Mouse (Mus musculus) Patski (cell line): ENCODE measurements at regions not wholly inside any gene's neighbourhood (a gene's known extent, or its start where the extent isn't known, plus 50 kb on each side); places are given as distances from the start of the nearest gene placed in this dataset.

ENCODE experiments used
- ATAC-seq: fragments of 100-300 bp; one replicate; pipeline ENCODE4 v1.8.0; 2021
- CTCF ChIA-PET: fragments of 350-600 bp; sonication (Branson Sonifier 250); formaldehyde crosslinking; loops from one replicate; lab custom pipeline; 2022; ENCODE audit warnings: inconsistent platforms; lab: Charles Lee
- POLR2A ChIA-PET: fragments of 350-600 bp; sonication (Branson Sonifier 250); formaldehyde crosslinking; loops from one replicate; lab custom pipeline; 2022; ENCODE audit warnings: antibody characterized with exemption, inconsistent platforms; lab: Charles Lee
- DNase-seq: peaks from one replicate; pipeline ENCODE4 v3.0.0-alpha.2; 2011; ENCODE audit warnings: low read depth, low spot score
- H3K27me3 ChIP-seq: fragments of 371-371 bp; one replicate; pipeline ENCODE4 v1.5.1; 2021
- CTCF ChIP-seq: fragments of 100-300 bp; IDR thresholded peaks from one replicate; pipeline ENCODE4 v1.5.1; 2021
- in situ Hi-C: fragments of 300-500 bp; cut with MboI; formaldehyde crosslinking; loops from 3 replicates; pipeline ENCODE4 v1.11.1; 2018; ENCODE audit warnings: low pct_unique_long_range_greater_than_20kb, mixed read lengths

DNA sequence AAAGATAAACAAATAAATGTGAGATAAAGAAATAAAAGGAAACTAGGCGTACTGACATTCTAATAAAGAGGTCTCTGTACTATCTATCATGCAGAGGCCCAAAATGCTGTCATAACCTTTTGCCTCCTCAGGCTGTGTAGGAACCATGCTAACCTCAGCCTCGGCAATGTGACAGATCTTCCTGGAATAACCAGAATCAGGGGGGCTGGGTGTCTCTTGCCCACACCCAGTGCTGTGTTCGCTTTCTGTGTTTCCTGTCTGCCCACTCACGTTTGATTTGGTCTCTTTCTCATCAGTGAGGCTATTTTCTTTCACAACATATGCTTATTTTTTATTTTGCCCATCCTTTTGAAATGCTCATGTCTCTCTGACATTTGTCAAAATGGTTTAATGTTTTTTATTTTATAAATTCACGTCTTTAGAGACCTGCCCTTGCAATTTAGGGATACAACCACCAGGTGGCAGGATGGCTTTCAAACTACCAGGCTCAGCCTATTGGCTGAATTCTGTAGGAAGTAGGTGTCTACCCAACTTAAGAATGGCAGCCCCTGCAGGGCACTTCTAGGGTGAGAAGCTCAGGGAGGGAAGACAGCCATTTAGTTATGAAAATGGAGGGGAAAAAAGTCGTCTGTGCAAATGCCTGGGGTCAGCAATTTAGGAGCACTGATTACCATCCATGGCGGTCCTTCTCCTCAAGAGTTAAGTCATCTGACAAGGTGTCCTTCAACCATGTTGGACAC, 550.8 kb downstream of the Rnf144a start:
- in situ Hi-C loops, result loop anchor here (5.0 kb wide), 1 partner anchor 772 kb away; no protein-coding TSS in a partner anchor
- DNase-seq, result no peak
- TF ChIP-seq CTCF, result peak; percentile 57
- ChIA-PET CTCF (no interaction called here), POLR2A (no interaction called here)
- H3K27me3 ChIP-seq, result no peaks in the 10 kb centered on the region
- ATAC-seq, result no peak

DNA sequence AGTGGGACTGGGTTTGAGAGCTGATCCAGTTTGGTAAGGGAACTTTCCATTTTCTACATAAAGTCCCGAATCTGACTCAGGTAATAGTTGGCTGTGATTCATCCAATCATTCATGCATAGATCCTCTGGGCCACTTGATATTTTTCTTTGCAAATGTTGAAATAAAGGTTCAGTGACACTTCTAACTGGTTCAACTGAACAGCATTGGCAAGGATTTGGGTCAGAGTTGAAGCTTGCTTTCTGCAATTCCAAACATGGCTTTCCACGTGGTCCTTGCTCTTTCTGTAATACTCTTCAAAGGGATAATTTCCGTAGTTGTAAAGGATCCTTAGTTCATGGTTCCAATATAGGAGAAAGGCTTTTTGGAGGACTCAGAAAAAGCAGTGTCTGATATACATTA, 554.0 kb downstream of the Rnf144a start:
- in situ Hi-C loops, result loop anchor here (5.0 kb wide), 1 partner anchor 769 kb away; no protein-coding TSS in a partner anchor
- TF ChIP-seq CTCF, result no peak
- POLR2A ChIA-PET, result no interaction called here
- no peaks in the 10 kb centered on the region for H3K27me3 ChIP-seq
- DNase-seq, result peak; percentile 54
- ATAC-seq, result peak; percentile 51
- CTCF ChIA-PET, result no interaction called here

DNA sequence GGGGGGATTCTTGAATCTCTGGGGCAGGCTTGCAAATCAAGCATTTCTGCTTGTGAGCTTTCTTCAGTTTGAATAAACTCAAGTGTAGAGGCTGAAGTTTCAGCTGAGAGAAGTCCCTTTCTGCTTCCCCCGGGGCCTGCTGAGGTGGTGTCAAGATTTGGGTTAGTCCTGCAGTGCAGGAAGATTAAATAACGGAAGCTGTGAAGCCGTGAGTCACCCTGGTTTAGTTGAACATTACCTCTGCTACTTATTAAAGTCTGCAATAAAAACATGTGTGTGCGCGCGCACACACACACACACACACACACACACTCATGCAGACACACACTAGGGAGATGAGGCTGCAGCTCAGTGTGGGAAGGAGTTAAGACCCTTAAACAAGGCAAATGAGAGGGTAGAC, 556.7 kb downstream of the Rnf144a start:
- in situ Hi-C loops, result no loop called here
- no peaks in the 10 kb centered on the region for H3K27me3 ChIP-seq
- ATAC-seq, result peak; percentile 78
- peak; percentile 63 for DNase-seq
- CTCF ChIA-PET, result no interaction called here
- TF ChIP-seq CTCF, result no peak
- POLR2A ChIA-PET, result interaction anchor here (0.6 kb wide), 1 partner anchor 767 kb away, joined by 3 read pairs; no protein-coding TSS in a partner anchor

DNA sequence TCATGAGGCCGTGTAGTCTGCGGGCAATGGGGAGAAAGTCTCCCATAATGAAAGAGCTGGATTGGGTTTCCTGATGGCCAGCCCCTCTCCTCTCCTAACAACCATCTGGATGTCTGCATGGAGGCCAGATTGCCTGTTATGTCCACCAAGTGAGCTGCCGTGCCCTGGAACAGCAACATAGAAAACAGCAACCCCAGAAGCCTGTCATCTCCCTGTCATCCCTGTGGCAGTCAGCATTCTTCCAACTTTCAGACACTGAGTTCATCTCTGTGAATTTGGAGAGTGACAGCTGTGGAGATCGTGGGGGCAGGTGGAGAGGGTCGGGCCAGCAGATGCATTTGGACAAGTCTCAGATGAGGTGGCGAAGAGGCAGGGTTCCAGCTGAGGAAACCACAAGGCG, 585.0 kb downstream of the Rnf144a start:
- no peak for DNase-seq
- no peak for TF ChIP-seq CTCF
- peaks cover 8% of the 10 kb centered on the region for H3K27me3 ChIP-seq
- ATAC-seq, result no peak
- ChIA-PET POLR2A (no interaction called here), CTCF (no interaction called here)
- in situ Hi-C loops, result no loop called here

DNA sequence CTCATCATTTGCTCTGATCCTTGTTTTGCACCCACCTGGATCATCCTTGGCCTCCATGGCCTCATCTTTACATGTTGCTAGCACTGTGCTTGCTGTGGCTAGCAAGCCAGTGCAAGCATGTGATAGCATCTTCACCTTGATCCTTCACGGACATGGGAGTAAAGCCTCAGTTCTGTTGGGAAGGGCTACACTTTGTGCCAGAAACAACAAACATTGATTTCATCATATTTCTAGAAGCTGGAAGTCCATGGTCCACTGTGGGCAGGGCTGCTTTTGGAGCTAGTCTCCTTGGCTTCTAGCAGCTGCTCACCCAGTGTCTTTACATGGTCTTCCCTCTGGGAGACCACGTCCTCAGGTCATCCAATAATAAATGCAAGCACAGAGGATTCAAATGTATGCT, 587.1 kb downstream of the Rnf144a start:
- no peak for ATAC-seq
- ChIA-PET CTCF (interaction anchor here (1.6 kb wide), 1 partner anchor 9 kb away, joined by 5 read pairs; no protein-coding TSS in a partner anchor), POLR2A (no interaction called here)
- no peak for TF ChIP-seq CTCF
- H3K27me3 ChIP-seq, result peaks cover 8% of the 10 kb centered on the region
- in situ Hi-C loops, result no loop called here
- no peak for DNase-seq

DNA sequence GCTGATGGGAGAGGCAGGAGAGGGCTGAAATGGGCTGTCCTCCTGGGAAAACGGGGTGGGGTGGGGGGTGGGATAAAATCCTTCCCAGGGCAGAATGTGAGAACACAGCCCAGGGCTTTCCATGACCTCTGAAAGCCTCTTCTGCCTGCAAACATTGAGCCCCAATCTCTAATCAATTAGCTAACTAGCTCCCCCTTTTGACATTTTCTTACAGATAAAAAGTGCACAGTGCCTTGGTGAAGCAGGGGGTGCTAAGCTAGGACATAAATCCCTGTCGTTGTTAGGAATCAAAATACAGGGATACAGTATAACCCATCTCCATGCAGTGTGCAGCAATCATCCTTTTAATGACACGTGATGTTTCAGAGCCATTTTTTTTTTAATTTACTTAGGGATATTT, 588.1 kb downstream of the Rnf144a start:
- peaks cover 8% of the 10 kb centered on the region for H3K27me3 ChIP-seq
- ChIA-PET POLR2A (no interaction called here), CTCF (no interaction called here)
- in situ Hi-C loops, result no loop called here
- ATAC-seq (no peak), DNase-seq (no peak)
- TF ChIP-seq CTCF, result no peak

DNA sequence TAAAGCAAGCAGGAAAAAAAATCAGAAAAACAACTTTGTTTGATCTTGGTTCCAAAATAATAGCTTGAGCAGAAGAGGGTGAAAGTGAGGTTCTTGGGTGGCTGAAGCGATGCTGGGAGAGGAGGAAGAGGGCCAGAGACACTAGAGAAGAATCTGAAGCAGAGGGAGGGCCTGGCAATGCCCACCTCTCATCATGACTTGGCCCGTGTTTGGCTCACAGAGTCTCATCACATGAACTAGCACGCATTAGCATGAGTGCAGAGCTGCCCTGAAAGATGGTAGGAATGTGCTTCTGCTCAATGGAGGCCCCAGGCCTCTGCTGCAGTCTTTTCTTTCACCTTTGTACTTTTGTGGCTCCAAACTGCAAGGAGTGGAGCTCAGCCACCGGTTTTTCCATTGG, 588.6 kb downstream of the Rnf144a start:
- CTCF ChIA-PET, result no interaction called here
- H3K27me3 ChIP-seq, result peaks cover 6% of the 10 kb centered on the region
- in situ Hi-C loops, result no loop called here
- ATAC-seq, result no peak
- DNase-seq, result no peak
- TF ChIP-seq CTCF, result no peak
- POLR2A ChIA-PET, result no interaction called here

DNA sequence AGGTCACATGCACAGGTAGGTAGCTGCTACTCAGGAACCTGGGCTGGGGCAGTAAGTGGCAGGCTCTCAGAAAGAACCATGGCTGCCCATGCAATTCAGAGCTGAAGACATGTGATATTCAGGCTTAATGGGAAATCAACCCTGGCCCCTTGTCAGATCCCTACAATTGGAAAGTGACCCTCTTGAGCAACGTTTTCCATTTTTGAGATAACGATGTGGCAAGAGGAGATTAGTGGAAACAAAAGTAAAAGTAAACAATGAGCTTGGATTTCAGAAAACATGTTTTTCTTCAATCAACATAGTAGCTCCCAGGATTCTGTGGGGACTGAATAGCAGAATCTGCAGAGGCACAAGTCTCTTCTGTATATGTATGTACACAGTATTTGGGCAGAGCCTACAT, 598.8 kb downstream of the Rnf144a start:
- ATAC-seq, result no peak
- POLR2A ChIA-PET, result no interaction called here
- no peak for DNase-seq
- H3K27me3 ChIP-seq, result peaks cover 3% of the 10 kb centered on the region
- TF ChIP-seq CTCF, result no peak
- in situ Hi-C loops, result no loop called here
- CTCF ChIA-PET, result no interaction called here

DNA sequence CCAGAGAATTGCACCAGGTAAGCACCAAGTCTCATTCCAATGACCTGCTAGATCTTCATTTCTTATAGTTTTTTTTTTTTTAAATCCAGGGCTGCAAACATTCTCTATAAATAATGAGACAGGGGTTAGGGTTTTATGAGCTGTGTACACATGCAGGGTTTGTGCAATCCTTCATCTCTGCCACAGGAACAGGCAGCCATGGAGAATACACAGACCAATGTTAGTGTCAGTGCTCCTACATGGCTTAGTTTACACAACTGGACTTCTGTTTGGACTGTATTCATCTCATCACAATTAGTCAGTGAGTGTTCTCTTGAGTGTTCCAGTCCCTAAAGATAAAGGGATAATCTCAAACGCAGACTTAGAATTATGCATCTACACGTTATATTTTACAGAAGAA, 620.0 kb downstream of the Rnf144a start:
- POLR2A ChIA-PET, result no interaction called here
- TF ChIP-seq CTCF, result no peak

DNA sequence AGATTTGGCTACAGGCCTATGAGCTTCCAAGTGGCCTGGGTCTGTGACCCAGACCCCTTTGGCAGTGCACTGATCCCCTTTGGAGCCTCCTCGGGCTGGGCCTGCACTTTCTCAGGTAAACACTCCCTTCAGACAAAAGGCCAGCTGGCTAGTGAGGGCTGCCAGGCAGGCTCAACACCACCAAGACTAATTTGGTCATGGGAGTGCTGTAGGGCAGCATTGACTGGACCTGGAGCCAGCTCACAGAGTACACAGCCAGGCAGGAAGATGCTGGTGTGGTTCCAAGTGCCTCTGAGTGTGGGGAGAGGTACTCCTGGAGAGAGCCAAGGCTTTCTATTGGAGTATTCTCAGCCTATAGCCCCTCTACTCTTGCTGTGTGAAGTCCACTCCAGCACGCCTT, 620.5 kb downstream of the Rnf144a start:
- ATAC-seq (no peak), DNase-seq (no peak)
- peaks cover 5% of the 10 kb centered on the region for H3K27me3 ChIP-seq
- in situ Hi-C loops, result no loop called here
- CTCF ChIA-PET, result no interaction called here
- no peak for TF ChIP-seq CTCF
- POLR2A ChIA-PET, result no interaction called here

More for the DNA sequence above, 620.0 kb downstream of the Rnf144a start:
- no peak for ATAC-seq
- DNase-seq, result no peak
- in situ Hi-C loops, result no loop called here
- peaks cover 5% of the 10 kb centered on the region for H3K27me3 ChIP-seq
- CTCF ChIA-PET, result no interaction called here

DNA sequence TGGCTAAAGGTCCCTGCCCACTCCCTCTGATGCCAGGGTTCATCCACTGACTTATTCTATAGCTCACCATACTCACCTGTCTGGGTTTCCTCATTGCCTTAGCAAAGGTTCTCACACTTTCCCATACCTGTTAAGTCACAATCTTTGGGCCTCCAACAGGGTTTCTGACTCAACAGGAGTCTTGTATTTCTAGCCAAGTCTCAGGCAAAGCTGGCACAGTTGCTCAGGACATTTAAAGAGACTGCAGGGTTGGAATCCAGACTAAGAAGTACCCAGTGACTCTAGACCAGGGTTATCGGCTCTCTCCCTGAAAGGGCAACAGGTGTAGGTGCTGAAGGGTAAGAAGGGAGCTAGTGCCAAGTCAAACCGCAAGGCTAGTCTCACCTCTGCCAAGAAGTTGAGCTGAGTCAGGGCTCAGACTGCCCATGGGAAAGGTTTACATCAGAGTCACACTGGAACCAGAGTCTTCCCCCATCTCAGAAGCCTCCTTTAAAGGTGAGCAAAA, 622.4 kb downstream of the Rnf144a start:
- in situ Hi-C loops, result no loop called here
- peaks cover under 1% of the 10 kb centered on the region for H3K27me3 ChIP-seq
- DNase-seq (no peak), ATAC-seq (no peak)
- CTCF ChIA-PET, result interaction anchor here (1.3 kb wide), 1 partner anchor 8 kb away, joined by 3 read pairs; no protein-coding TSS in a partner anchor
- POLR2A ChIA-PET, result interaction anchor here (0.7 kb wide), 1 partner anchor 630 kb away, joined by 3 read pairs; no protein-coding TSS in a partner anchor
- TF ChIP-seq CTCF, result no peak
